Mouse (Mus musculus) heart, postnatal 0 days (tissue): ENCODE measurements around the gene Grrp1.

Experiments used
- CTCF ChIP-seq: IDR thresholded peaks from 2 replicates; pipeline ENCODE4 v1.5.1; 2016; ENCODE audit warnings: antibody characterized with exemption, control low read depth, low read depth
- EP300 ChIP-seq: IDR thresholded peaks from 2 replicates; pipeline ENCODE4 v1.6.1; 2016; ENCODE audit warnings: antibody characterized with exemption, low read depth

- TF ChIP-seq EP300 (no peak), CTCF (no peak)
Observed at GRCm38 (mm10) chr4:134230431-134230830, 23.5 kb downstream of the Grrp1 start.
